Mouse (Mus musculus) brain, embryonic 14.5 days (tissue): ENCODE data around the gene Eml6.

ENCODE experiments used
- CTCF ChIP-seq: fragments of 200-500 bp; IDR thresholded peaks from 2 replicates; pipeline ENCODE4 v1.5.1; 2012; ENCODE audit warnings: inconsistent platforms, mild to moderate bottlenecking, moderate library complexity, borderline replicate concordance; ENCODE audit not compliant: insufficient read depth, insufficient read length; ENCODE audit errors: extremely low read depth
- POLR2A ChIP-seq: fragments of 200-500 bp; IDR thresholded peaks from 2 replicates; pipeline ENCODE4 v1.6.1; 2012; ENCODE audit warnings: mild to moderate bottlenecking, inconsistent platforms, borderline replicate concordance; ENCODE audit not compliant: poor library complexity, insufficient read depth, insufficient read length, severe bottlenecking; ENCODE audit errors: extremely low read depth

DNA sequence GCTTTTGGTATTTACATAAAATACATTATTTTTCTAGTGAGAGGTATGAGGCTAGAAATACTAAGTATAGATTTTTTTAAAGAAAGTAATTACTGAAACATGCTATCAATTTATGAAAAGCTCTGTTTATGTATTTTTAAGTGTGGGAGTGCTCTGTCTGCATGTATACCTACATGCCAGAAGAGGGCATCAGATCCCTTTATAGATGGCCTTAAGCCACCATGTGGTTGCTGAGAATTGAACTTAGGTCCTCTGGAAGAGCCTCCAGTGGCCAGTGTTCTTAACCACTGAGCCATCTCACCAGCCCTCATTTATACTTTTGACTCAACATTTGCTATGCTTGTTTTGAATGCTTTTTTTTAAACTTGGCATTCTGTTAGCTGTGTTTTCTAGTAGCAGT, 316.3 kb downstream of the Eml6 start:
- TF ChIP-seq POLR2A (no peak), CTCF (no peak)
